14 mouse cellular contexts compared by ENCODE assay signal in genomic region chr15:5554926-5555325, GRCm38 (mm10).
"Had no signal": no experiment of that assay in that cellular context is flagged by ENCODE, and none has a peak within 500 bp of the region (broad histone marks: within the 10 kb centered on the region; RNA-seq: fewer than 3 reads in every experiment).

No protein-coding gene starts in this region.

- DNase-seq: layer of hippocampus, adult 9-11 months; layer of hippocampus, postnatal 36 days; left cerebral cortex, postnatal 4 days; lung, adult 2 months; lung, postnatal 4 days; midbrain, embryonic 14.5 days; right cerebral cortex, postnatal 25 days; thymus, adult 18-20 months; thymus, postnatal 36 days had no signal

- H3K9ac ChIP-seq: limb, embryonic 13.5 days; liver, embryonic 15.5 days had no signal

- H3K27ac ChIP-seq: kidney, postnatal 0 days; limb, embryonic 13.5 days; liver, embryonic 15.5 days; midbrain, embryonic 10.5 days had no signal

- H3K9me3 ChIP-seq: limb, embryonic 13.5 days; liver, embryonic 15.5 days; midbrain, embryonic 10.5 days had no signal

- H3K4me2 ChIP-seq: limb, embryonic 13.5 days; liver, embryonic 15.5 days had no signal

- H3K4me3 ChIP-seq: limb, embryonic 13.5 days; liver, embryonic 15.5 days; midbrain, embryonic 10.5 days had no signal

- H3K27me3 ChIP-seq: limb, embryonic 13.5 days; liver, embryonic 15.5 days had no signal

- H3K36me3 ChIP-seq: limb, embryonic 13.5 days; liver, embryonic 15.5 days; midbrain, embryonic 10.5 days had no signal

- H3K4me1 ChIP-seq: liver, embryonic 15.5 days; midbrain, embryonic 10.5 days had no signal

- ATAC-seq: lung, postnatal 0 days had no signal
